Comparison of ENCODE assay signal across 11 mouse cellular contexts in the genomic region with DNA sequence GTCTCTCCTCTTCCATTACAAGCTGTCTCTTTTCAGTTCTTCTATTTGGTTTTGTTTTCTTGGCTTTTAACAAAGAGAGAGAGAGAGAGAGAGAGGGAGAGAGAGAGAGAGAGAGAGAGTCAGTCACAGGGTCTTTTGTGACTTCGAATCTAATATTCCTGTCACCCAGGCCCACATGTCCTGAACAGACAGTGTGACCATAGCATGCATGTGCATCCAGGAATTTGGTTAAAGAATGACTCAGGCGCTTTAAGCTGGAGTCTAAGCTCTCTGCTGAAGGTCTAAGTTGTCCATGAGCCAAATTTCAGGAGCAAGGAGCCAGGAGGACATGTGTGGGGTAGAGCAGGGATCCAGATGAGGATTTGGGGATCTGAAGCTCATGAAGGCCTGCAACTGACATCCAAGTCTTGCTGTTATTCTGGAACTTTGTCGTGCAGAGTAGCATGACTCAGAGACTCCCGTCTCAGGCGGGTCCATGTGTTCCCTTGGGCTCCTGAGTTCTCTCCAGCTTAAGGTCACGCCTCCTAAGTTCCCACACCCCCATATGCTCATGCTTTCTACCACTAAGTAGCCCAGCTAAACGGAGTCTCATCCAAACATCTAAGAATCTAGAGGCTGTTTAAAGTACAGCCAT. TPM values are rescaled to one million over a fixed set of nuclear protein-coding genes. Genes with fewer than 3 reads are reported as not detected.
DNase-seq lines count a peak whose midpoint lies in the region; TF ChIP-seq lines count a peak whose summit lies in the region.
"Had no signal": no experiment of that assay in that cellular context is flagged by ENCODE, and none has a peak within 500 bp of the region (broad histone marks: within the 10 kb centered on the region; RNA-seq: fewer than 3 reads in every experiment).

No protein-coding gene starts in this region.

- intact Hi-C loops in heart, postnatal 36 days (cut with DNase I): loop anchor here (5.0 kb wide), 2 partner anchors 43 to 153 kb away; a partner anchor contains a TSS
- intact Hi-C loops in left cerebral cortex, postnatal 10 days (cut with DNase I): loop anchor here (5.0 kb wide), 1 partner anchor 458 kb away; no protein-coding TSS in a partner anchor

- no peak overlapping the region for H3ac ChIP-seq in C2C12 (ENCODE audit: control insufficient read depth, insufficient read length, low read depth)

- no peak for TF ChIP-seq CTCF in C2C12 (IDR thresholded peaks at IDR 0.05; ENCODE audit: control insufficient read depth, insufficient read depth, insufficient read length)

- H3K36me3 ChIP-seq in C2C12 (ENCODE audit: control insufficient read depth, insufficient read depth): peaks cover 74% of the 10 kb centered on the region

- peak; percentile 70 for DNase-seq in adipocyte (ENCODE audit: low spot score)
- peak; percentile 60 to 71 for DNase-seq in heart, adult 18-20 months
- peak; percentile 24 to 42 for DNase-seq in heart, postnatal 36 days
- DNase-seq in thymus, postnatal 4 days: no peak
- no peak for DNase-seq in right cerebral cortex, postnatal 14 days
- DNase-seq in left cerebral cortex, postnatal 10 days (ENCODE audit: extremely low spot score in 1 of 2, low spot score in 2 of 2): no peak
- DNase-seq: cerebellum, postnatal 36 days; kidney, adult 18-20 months had no signal

- H3K79me3 ChIP-seq in C2C12 (ENCODE audit: low read depth): no peaks in the 10 kb centered on the region

- no peaks in the 10 kb centered on the region for H3K27me3 ChIP-seq in C2C12 (ENCODE audit: control insufficient read depth, insufficient read depth, insufficient read length)
- H3K27me3 ChIP-seq: limb, embryonic 13.5 days had no signal

- peaks cover 38% of the 10 kb centered on the region for H3K79me2 ChIP-seq in C2C12 (ENCODE audit: control insufficient read depth, insufficient read depth)

- no peak overlapping the region for H3K4me3 ChIP-seq in C2C12 (ENCODE audit: insufficient read depth, poor library complexity, severe bottlenecking)
- H3K4me3 ChIP-seq: forebrain, embryonic 10.5 days; limb, embryonic 13.5 days had no signal

TF ChIP-seq in C2C12, 6 proteins besides CTCF, POLR2A, EP300 and RAD21:
- no peak for TF ChIP-seq USF1 (IDR thresholded peaks at IDR 0.05; ENCODE audit: low read depth)
- peak; percentile 94 for TF ChIP-seq MAX (IDR thresholded peaks at IDR 0.05)

RNA-seq across cellular contexts. Expression of a gene that starts 29.6 kb away (rescaled TPM):
- 2.4 TPM for polyA plus RNA-seq in C2C12 (2012; fragmentation: generic; extraction: Trizol)
- 1 to 10 TPM; 4.2 to 4.9 TPM for total RNA-seq in heart, adult 18-20 months (2021)
- 1 to 10 TPM; 3.1 to 3.9 TPM for total RNA-seq in heart, postnatal 36 days (2021)
- 10 to 100 TPM; 17.1 to 19.7 TPM for total RNA-seq in left cerebral cortex, postnatal 10 days (2021)

Comparison
In these comparisons a context has a peak if more than half of its experiments do, and no peak if none do; other contexts are left out.
1. DNase-seq: peak in adipocyte (single experiment), heart, adult 18-20 months (2 of 2) and heart, postnatal 36 days (2 of 2); none in thymus, postnatal 4 days (single experiment), right cerebral cortex, postnatal 14 days (single experiment) and left cerebral cortex, postnatal 10 days (0 of 2).